Mouse (Mus musculus) megakaryocyte-erythroid progenitor cell, adult 5-6 weeks (primary cell): Measurements from ENCODE around the gene Fbxw2. TPM values are rescaled to one million over a fixed set of nuclear protein-coding genes. Genes with fewer than 3 reads are reported as not detected.
"Not testable (repeated sequence)": the region's sequence is repeated elsewhere in the genome, so short reads cannot be mapped to it uniquely, and the experiment has no call there.

Experiments
- ATAC-seq: replicated peaks from 2 replicates; pipeline ENCODE4 v1.8.0; 2016; ENCODE audit warnings: mild to moderate bottlenecking, inconsistent platforms; ENCODE audit not compliant: severe bottlenecking, poor library complexity, low FRiP score, low TSS enrichment
- total RNA-seq, 2 experiments: library from RNA; stranded (forward) in 1 of 2; stranded (reverse) in 1 of 2; fragments of 200-1000, 215-1000 nt in 1 of 2; fragments of >200 nt in 1 of 2; fragmentation: Nextera tagmentation in 1 of 2; gene quantifications; 2 replicates each; pipeline ENCODE4 v1.2.3; 2014 to 2017

Gene Fbxw2
- total RNA-seq, 2 experiments from 2014 or later = 61.9 to 75.1 TPM

- ATAC-seq = peak; percentile 94
These were observed 42.8 kb downstream of the Fbxw2 start for GRCm38 (mm10) chr2:34783064-34784020.

- ATAC-seq = no peak
These were observed 48.8 kb downstream of the Fbxw2 start for GRCm38 (mm10) chr2:34777237-34777868.

- ATAC-seq = no peak
These were observed 51.6 kb downstream of the Fbxw2 start for GRCm38 (mm10) chr2:34774493-34774892.

GRCm38 (mm10) chr2:34773673-34774072, 52.4 kb downstream of the Fbxw2 start:
- ATAC-seq = no peak

- ATAC-seq = peak; percentile 28
These were observed 53.6 kb downstream of the Fbxw2 start for GRCm38 (mm10) chr2:34772252-34773235.

- peak; percentile 96 for ATAC-seq
These were observed 54.5 kb downstream of the Fbxw2 start, which contains the start of gene Hspa5 for GRCm38 (mm10) chr2:34771368-34772226. Gene Hspa5 (plus strand): TSS chr2:34771970.

- no peak for ATAC-seq
These were observed 55.2 kb downstream of the Fbxw2 start for GRCm38 (mm10) chr2:34770951-34771350.

GRCm38 (mm10) chr2:34770049-34770448, 56.1 kb downstream of the Fbxw2 start:
- ATAC-seq = no peak

GRCm38 (mm10) chr2:34764801-34765200, 61.3 kb downstream of the Fbxw2 start:
- ATAC-seq = no peak

GRCm38 (mm10) chr2:34762872-34763271, 63.2 kb downstream of the Fbxw2 start:
- no peak for ATAC-seq

- 0 out of 2 replicates have a peak, but pooled peaks have one; percentile 59 for ATAC-seq
These were observed 63.9 kb downstream of the Fbxw2 start for GRCm38 (mm10) chr2:34762174-34762573.

GRCm38 (mm10) chr2:34761272-34761671, 64.8 kb downstream of the Fbxw2 start:
- not testable (repeated sequence) for ATAC-seq

GRCm38 (mm10) chr2:34757341-34757740, 68.8 kb downstream of the Fbxw2 start:
- no peak for ATAC-seq

GRCm38 (mm10) chr2:34754551-34755358, 71.4 kb downstream of the Fbxw2 start, which contains the start of gene Gapvd1:
Gene Gapvd1 (minus strand): TSS chr2:34755232.
- ATAC-seq = peak; percentile 20; the same call in 1 of the 2 replicates
